Mouse (Mus musculus) forebrain, embryonic 16.5 days (tissue): ENCODE measurements around the gene Cd2. TPM values are rescaled to one million over a fixed set of nuclear protein-coding genes. Genes with fewer than 3 reads are reported as not detected.

Source experiments
- ATAC-seq: fragments of 200-750 bp; cut with Nextera tagmentation; 2 replicates; pipeline ENCODE4 v1.8.0; 2017; ENCODE audit warnings: mild to moderate bottlenecking, moderate library complexity
- H3K27ac ChIP-seq: fragments of 300-500 bp; sonication (generic); 2 replicates; pipeline ENCODE4 v1.5.1; 2014; ENCODE audit warnings: low read length, control low read depth
- H3K27me3 ChIP-seq: fragments of 300-500 bp; sonication (generic); replicated peaks from 2 replicates; pipeline ENCODE4 v1.6.1; 2014; ENCODE audit warnings: low read length; ENCODE audit not compliant: control insufficient read depth, insufficient read depth
- H3K36me3 ChIP-seq: fragments of 300-500 bp; sonication (generic); 2 replicates; pipeline ENCODE4 v1.6.1; 2014; ENCODE audit not compliant: control insufficient read depth, insufficient read depth
- H3K4me1 ChIP-seq: fragments of 300-500 bp; sonication (generic); replicated peaks from 2 replicates; pipeline ENCODE4 v1.6.1; 2014; ENCODE audit warnings: low read length; ENCODE audit not compliant: control insufficient read depth, insufficient read depth
- H3K4me2 ChIP-seq: fragments of 300-500 bp; sonication (generic); 2 replicates; pipeline ENCODE4 v1.6.1; 2014; ENCODE audit warnings: mild to moderate bottlenecking, low read length, control low read depth
- H3K4me3 ChIP-seq: fragments of 300-500 bp; sonication (generic); replicated peaks from 2 replicates; pipeline ENCODE4 v1.5.1; 2014; ENCODE audit warnings: mild to moderate bottlenecking, low read length, control low read depth
- H3K9ac ChIP-seq: fragments of 300-500 bp; sonication (generic); replicated peaks from 2 replicates; pipeline ENCODE4 v1.6.1; 2014; ENCODE audit warnings: low read depth, low read length, control low read depth
- H3K9me3 ChIP-seq: fragments of 300-500 bp; sonication (generic); 2 replicates; pipeline ENCODE4 v1.6.1; 2016; ENCODE audit warnings: low read length; ENCODE audit not compliant: control insufficient read depth
- WGBS: fragments of 180-500 bp; shearing (Covaris S2); extraction: QIAGEN DNeasy Blood & Tissue Kit; methylation state at CpG from one replicate; pipeline ENCODE4 v1.1.7; 2014; 5-methylcytosine and 5-hydroxymethylcytosine counted together
- polyA plus RNA-seq: library from polyadenylated mRNA; unstranded; fragments of >200 nt; fragmentation: Nextera tagmentation; extraction: Ambion mirVana; gene quantifications from 2 replicates; pipeline ENCODE4 v1.2.1, GENCODE M21; 2015

Cd2 gene
- polyA plus RNA-seq, 1 experiment from 2014 or later, result 0.37 TPM

- no peaks in the 10 kb centered on the region for H3K9me3 ChIP-seq
- no peak for ATAC-seq
- H3K27me3 ChIP-seq, result no peaks in the 10 kb centered on the region
- H3K36me3 ChIP-seq, result no peaks in the 10 kb centered on the region
- no peak overlapping the region for H3K27ac ChIP-seq
- H3K4me2 ChIP-seq, result no peak overlapping the region
- no peak overlapping the region for H3K9ac ChIP-seq
- peaks cover 10% of the 10 kb centered on the region for H3K4me1 ChIP-seq
- H3K4me3 ChIP-seq, result no peak overlapping the region
- WGBS, result 86% methylated on average over 4 of the region's 4 CpGs
These were observed 9.9 kb downstream of the Cd2 start for GRCm38 (mm10) chr3:101277830-101278229.

GRCm38 (mm10) chr3:101276501-101277320, 11.0 kb downstream of the Cd2 start:
- Histone ChIP-seq H3K27me3 (no peaks in the 10 kb centered on the region), H3K9ac (no peak overlapping the region), H3K4me3 (no peak overlapping the region), H3K4me2 (no peak overlapping the region), H3K4me1 (peaks cover 10% of the 10 kb centered on the region), H3K9me3 (no peaks in the 10 kb centered on the region), H3K27ac (no peak overlapping the region), H3K36me3 (no peaks in the 10 kb centered on the region)
- no peak for ATAC-seq
- 73% methylated on average over 12 of the region's 12 CpGs for WGBS

GRCm38 (mm10) chr3:101275636-101276300, 12.0 kb downstream of the Cd2 start:
- Histone ChIP-seq H3K4me3 (no peak overlapping the region), H3K4me1 (peaks cover 4% of the 10 kb centered on the region), H3K27me3 (no peaks in the 10 kb centered on the region), H3K4me2 (no peak overlapping the region), H3K9me3 (no peaks in the 10 kb centered on the region), H3K9ac (no peak overlapping the region), H3K36me3 (no peaks in the 10 kb centered on the region), H3K27ac (no peak overlapping the region)
- ATAC-seq, result no peak
- WGBS, result 86% methylated on average over 16 of the region's 16 CpGs

- H3K4me3 ChIP-seq, result no peak overlapping the region
- H3K27me3 ChIP-seq, result no peaks in the 10 kb centered on the region
- no peak overlapping the region for H3K27ac ChIP-seq
- H3K9ac ChIP-seq, result no peak overlapping the region
- H3K9me3 ChIP-seq, result no peaks in the 10 kb centered on the region
- H3K4me2 ChIP-seq, result no peak overlapping the region
- no peak for ATAC-seq
- WGBS, result 92% methylated on average over 3 of the region's 3 CpGs
- H3K4me1 ChIP-seq, result no peaks in the 10 kb centered on the region
- no peaks in the 10 kb centered on the region for H3K36me3 ChIP-seq
These were observed 12.9 kb downstream of the Cd2 start for GRCm38 (mm10) chr3:101274794-101275193.

- 0 out of 2 replicates have a peak, but pooled peaks have one; percentile 31 for ATAC-seq
- 73% methylated on average over 12 of the region's 12 CpGs for WGBS
- Histone ChIP-seq H3K4me2 (no peak overlapping the region), H3K27me3 (no peaks in the 10 kb centered on the region), H3K4me1 (no peaks in the 10 kb centered on the region), H3K27ac (no peak overlapping the region), H3K9me3 (no peaks in the 10 kb centered on the region), H3K36me3 (no peaks in the 10 kb centered on the region), H3K9ac (no peak overlapping the region), H3K4me3 (no peak overlapping the region)
These were observed 13.5 kb downstream of the Cd2 start for GRCm38 (mm10) chr3:101274041-101274770.

DNA sequence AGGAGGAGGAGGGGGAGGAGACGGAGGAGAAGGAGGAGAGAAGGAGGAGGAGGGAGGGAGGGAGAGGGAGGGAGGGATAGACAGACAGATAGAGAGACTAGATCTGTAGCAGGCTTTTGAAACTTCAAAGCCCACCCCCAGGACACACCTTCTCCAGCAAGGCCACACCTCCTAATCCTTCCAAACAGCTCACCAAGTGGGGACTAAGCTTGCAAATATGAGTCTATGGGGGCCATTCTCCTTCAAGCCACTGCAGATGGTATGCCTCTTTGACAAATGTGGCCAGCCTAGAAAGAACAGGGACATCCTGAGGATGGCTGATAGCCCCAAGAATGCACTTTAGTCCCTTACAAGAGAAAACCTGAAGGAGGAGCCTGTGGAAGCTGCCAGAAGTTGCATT, 15.6 kb downstream of the Cd2 start:
- Histone ChIP-seq H3K27ac (no peak overlapping the region), H3K9me3 (no peaks in the 10 kb centered on the region), H3K4me3 (no peak overlapping the region), H3K9ac (no peak overlapping the region), H3K4me1 (no peaks in the 10 kb centered on the region), H3K36me3 (no peaks in the 10 kb centered on the region), H3K4me2 (no peak overlapping the region), H3K27me3 (no peaks in the 10 kb centered on the region)
- 75% methylated on average over 1 of the region's 1 CpGs for WGBS
- no peak for ATAC-seq

- ATAC-seq, result no peak
- Histone ChIP-seq H3K4me1 (no peaks in the 10 kb centered on the region), H3K9ac (no peak overlapping the region), H3K36me3 (no peaks in the 10 kb centered on the region), H3K4me3 (no peak overlapping the region), H3K9me3 (no peaks in the 10 kb centered on the region), H3K27ac (no peak overlapping the region), H3K27me3 (no peaks in the 10 kb centered on the region), H3K4me2 (no peak overlapping the region)
- 95% methylated on average over 5 of the region's 5 CpGs for WGBS
These were observed 16.9 kb downstream of the Cd2 start for GRCm38 (mm10) chr3:101270833-101271232.

DNA sequence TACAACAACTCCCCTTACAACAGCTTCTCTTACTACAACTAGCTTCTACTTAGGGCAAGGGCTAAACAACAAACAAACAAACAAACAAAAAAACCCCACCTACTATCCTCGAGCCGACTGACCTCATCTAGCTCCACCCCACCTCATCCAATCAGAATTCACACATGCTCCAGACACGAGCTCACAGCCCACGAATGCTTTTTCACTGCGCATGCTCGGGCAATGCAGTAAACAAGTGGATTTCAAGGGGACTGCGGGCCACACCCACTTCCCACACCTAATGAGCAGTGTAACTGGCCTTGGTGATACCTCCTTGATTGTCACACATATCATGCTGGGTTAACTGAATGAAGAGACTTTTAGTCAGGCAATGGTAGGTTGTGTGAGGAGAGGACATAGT, 19.4 kb downstream of the Cd2 start:
- no peak for ATAC-seq
- Histone ChIP-seq H3K4me2 (no peak overlapping the region), H3K4me3 (no peak overlapping the region), H3K27me3 (no peaks in the 10 kb centered on the region), H3K9me3 (no peaks in the 10 kb centered on the region), H3K27ac (no peak overlapping the region), H3K4me1 (no peaks in the 10 kb centered on the region), H3K36me3 (no peaks in the 10 kb centered on the region), H3K9ac (no peak overlapping the region)
- 86% methylated on average over 7 of the region's 7 CpGs for WGBS

DNA sequence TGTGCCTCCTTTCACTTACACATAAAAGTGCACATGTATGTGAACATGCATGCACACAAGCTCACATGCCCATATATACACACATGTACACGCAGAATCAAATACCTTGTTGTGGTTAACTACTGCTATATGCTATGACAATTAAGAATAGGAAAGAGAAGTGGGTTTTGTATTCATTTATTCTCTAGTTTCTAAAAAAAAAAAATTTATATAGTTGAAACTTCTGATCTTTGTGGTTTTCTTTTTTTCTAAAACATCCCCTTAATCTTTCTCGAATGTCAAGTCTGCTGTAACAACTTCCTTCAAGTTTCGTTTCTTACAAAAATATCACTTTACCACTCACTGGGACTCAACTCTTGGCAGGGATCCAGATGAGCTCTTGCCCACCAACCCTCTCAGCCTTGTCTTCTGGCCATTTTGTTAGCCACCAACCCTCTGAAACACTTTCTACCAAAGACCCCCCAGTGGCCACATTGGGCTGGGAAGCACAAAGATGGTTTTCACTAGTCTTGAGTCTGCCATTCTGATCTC, 22.1 kb downstream of the Cd2 start:
- no peak overlapping the region for H3K27ac ChIP-seq
- H3K9ac ChIP-seq, result no peak overlapping the region
- H3K27me3 ChIP-seq, result no peaks in the 10 kb centered on the region
- H3K36me3 ChIP-seq, result no peaks in the 10 kb centered on the region
- ATAC-seq, result no peak
- H3K9me3 ChIP-seq, result no peaks in the 10 kb centered on the region
- H3K4me1 ChIP-seq, result no peaks in the 10 kb centered on the region
- no peak overlapping the region for H3K4me2 ChIP-seq
- WGBS, result 89% methylated on average over 3 of the region's 3 CpGs
- H3K4me3 ChIP-seq, result no peak overlapping the region
